Mouse (Mus musculus) leukemia stem cell, adult 10-12 weeks (primary cell): ENCODE data around the gene Olfr508. TPM values are rescaled to one million over a fixed set of nuclear protein-coding genes. Genes with fewer than 3 reads are reported as not detected.

Experiments used
- polyA plus RNA-seq: library from polyadenylated mRNA; stranded (reverse); fragments of >175 nt; gene quantifications from 2 replicates; pipeline ENCODE4 v1.2.3, GENCODE M21; 2012; ENCODE audit warnings: low replicate concordance

Gene Olfr508
- not detected in 2 replicates for polyA plus RNA-seq

GRCm38 (mm10) chr7:108629694-108630093 lies at the start of gene Olfr508:
Gene Olfr508, plus strand, starts transcription at chr7:108629994.

GRCm38 (mm10) chr7:108610487-108610886 lies 19.3 kb upstream of the Olfr508 start, which contains the start of gene Olfr506:
Gene Olfr506, plus strand, starts transcription at chr7:108610787.

GRCm38 (mm10) chr7:108621514-108621913 lies 8.3 kb upstream of the Olfr508 start, which contains the start of gene Olfr507:
Gene Olfr507, plus strand, starts transcription at chr7:108621814.

GRCm38 (mm10) chr7:108651806-108652205 lies 22.0 kb downstream of the Olfr508 start, which contains the start of gene Olfr509:
Gene Olfr509, minus strand, starts transcription at chr7:108651906.

GRCm38 (mm10) chr7:108666118-108666517 lies 36.3 kb downstream of the Olfr508 start, which contains the start of gene Olfr510:
Gene Olfr510, plus strand, starts transcription at chr7:108666418.

Other genes with a start within 250 kb of the Olfr508 start
- gene Olfr495, start 236.8 kb upstream of the Olfr508 start, polyA plus RNA-seq = not detected in 2 replicates
- not detected in 2 replicates for gene Olfr497, start 209.6 kb upstream of the Olfr508 start, polyA plus RNA-seq
- not detected in 2 replicates for gene Olfr498, start 164.7 kb upstream of the Olfr508 start, polyA plus RNA-seq
- not detected in 2 replicates for gene Olfr502, start 104.9 kb upstream of the Olfr508 start, polyA plus RNA-seq
- not detected in 2 replicates for gene Olfr503, start 85.5 kb upstream of the Olfr508 start, polyA plus RNA-seq
- not detected in 2 replicates for gene Olfr504, start 64.2 kb upstream of the Olfr508 start, polyA plus RNA-seq
- gene Olfr506, start 19.2 kb upstream of the Olfr508 start, polyA plus RNA-seq = not detected in 2 replicates
- gene Olfr507, start 8.2 kb upstream of the Olfr508 start, polyA plus RNA-seq = not detected in 2 replicates
- gene Olfr509, start 21.9 kb downstream of the Olfr508 start, polyA plus RNA-seq = not detected in 2 replicates
- not detected in 2 replicates for gene Olfr510, start 36.4 kb downstream of the Olfr508 start, polyA plus RNA-seq
- not detected in 2 replicates for gene Olfr512, start 83.3 kb downstream of the Olfr508 start, polyA plus RNA-seq
- gene Olfr513, start 121.0 kb downstream of the Olfr508 start, polyA plus RNA-seq = not detected in 2 replicates
- gene Olfr514, start 196.0 kb downstream of the Olfr508 start, polyA plus RNA-seq = not detected in 2 replicates
- not detected in 2 replicates for gene Olfr516, start 220.5 kb downstream of the Olfr508 start, polyA plus RNA-seq
- gene Olfr517, start 242.4 kb downstream of the Olfr508 start, polyA plus RNA-seq = not detected in 2 replicates